Mouse (Mus musculus) kidney, postnatal 36 days (tissue): Measurements from ENCODE around the gene Aloxe3.

Experiments
- DNase-seq, 2 experiments: peaks; one replicate each; pipeline ENCODE4 v3.0.0; 2021 to 2022; ENCODE audit warnings: mixed read lengths in 2 of 2

The Aloxe3 gene

DNA sequence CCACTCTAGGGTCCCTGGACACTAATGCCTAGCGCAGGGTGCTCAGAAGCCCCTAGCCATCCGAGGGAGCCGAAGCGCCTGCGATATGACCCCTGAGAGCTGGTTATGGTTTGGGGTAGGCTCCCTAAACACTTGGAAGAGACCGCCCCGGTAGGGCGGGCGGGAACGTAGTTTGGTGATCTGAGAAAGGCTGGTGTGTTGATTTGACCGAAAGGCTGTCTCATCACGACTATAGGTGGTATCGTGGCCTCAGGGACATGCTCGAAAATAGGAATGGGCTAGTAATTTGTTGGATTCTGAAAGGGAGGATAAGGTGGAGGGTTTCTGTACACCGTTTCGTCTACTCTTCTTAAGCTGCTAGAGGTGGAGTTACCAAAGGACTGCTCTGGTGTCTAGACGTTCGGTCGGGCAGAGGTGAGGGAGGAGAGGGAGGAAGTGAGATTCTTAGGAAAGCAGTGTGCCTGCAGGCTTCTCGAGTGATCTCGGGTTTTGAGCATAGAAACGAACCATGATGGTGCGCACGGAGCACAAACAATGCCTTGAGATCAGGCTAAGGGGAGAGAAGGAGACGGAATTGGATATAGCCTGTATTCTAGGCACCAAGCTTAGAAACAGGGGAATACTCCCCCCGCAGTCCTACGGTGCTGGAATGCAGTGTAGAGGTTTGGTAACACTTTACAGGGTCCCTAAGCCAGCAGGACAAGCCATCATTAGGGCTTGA lies 30.0 kb upstream of the Aloxe3 start:
- DNase-seq = peak; percentile 51 to 64

DNA sequence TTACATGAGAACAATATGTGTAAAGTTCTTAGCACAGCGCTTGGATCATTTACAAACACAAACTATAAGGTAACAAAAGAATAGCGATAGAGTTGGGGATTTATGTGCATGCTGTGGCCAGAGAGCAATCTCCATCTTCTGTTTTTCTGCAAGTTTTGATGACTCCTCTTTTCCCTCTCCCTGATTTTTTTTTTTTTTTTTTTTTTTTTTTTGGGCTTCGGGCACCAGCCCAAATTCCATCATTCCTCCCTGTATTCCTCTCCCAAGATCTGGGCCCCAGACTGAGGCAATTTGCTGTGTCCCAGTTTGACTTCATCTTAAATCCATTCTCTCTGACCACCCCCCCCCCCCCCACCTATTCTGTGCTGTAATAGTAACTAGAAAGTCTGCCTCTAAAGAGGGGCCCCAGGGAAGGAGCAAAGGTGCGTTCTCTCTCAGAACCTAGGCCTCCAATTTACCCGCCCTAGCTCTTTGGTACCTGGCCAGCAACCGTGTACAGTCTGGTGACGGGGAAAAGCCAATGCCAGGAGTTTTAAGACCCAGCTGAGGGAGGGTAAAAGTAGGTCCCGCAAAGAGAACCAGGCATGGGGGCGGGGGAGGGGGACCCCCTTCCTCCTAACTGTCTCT lies 29.2 kb upstream of the Aloxe3 start:
- DNase-seq = no peak

DNA sequence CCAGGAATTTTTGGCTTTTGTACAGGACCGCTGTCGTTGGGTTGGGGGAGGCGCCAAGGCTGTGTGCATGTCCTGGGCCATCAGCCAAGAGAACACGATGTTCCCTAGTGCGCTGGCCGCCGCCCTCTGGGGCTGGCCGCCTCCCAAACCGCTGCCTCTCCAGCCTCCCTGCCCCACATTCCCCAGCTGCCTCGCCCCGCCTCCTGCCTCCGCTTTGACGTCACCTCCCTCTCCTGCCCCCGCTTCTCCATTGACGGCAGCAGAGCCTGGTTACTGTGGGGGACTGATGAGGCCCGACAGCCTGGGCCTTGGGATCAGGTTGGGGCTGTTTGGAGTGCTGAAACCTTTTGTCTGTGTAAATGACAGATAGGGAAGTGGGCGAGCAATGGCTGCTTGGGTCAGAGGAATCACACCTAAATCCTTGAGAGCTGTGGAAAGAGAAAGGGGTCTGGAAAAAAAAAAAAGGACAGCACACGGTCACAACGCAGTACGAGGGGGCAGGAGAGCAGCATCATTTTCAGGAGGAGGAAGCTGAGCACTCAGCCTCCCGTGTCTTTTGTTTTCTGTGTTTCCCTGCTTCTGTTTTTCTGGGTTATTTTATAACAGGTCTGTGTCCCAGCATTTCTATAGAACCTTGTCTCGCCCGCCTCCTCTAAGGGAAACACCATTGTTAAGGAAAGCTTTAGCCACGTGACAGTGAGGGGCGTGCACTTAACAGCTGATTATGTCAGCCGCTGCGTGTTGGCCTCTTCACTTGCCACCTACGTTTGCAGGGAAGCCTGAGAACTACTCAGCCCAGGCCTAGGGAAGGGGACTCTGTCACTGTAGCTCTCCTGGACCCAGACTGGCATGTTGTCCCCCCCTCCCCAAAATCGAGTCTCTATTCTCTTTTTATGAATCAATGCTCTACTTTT lies 28.5 kb upstream of the Aloxe3 start:
- peak; percentile 100 for DNase-seq

DNA sequence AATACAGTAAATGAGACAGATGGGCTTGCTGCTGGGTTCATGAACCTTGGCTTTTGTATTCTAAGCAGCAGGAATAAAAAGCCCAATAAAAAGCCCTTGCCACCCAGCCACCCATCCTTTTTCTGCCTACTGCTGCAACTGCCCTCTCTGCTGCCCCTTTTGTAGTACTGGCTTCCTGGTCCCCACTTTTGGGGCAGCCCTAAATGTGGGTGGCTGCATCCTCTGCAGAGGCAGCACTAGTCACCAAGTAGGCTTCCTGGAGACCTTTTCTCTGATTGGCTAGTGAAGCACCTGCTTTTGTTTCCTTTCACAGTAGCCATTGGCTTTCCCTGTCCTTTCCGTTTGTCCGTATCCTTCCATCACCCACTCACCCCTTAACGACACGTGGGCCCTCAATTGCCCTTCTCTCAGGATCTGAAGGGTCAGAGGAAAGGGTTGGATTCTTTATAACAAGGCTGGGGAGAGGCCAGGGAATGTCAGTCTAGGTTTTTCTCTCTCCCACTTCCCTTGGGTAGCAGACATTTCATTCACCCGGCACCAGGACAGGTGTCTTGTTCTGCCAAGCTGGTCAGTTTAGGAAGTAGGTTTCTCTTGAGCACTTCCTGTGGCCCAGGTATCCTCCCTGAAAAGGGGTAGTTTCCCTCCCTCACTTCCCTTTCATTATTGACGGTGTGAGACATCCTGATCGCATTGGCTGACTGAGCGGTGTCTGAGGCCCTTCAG lies 27.5 kb upstream of the Aloxe3 start:
- DNase-seq = no peak

DNA sequence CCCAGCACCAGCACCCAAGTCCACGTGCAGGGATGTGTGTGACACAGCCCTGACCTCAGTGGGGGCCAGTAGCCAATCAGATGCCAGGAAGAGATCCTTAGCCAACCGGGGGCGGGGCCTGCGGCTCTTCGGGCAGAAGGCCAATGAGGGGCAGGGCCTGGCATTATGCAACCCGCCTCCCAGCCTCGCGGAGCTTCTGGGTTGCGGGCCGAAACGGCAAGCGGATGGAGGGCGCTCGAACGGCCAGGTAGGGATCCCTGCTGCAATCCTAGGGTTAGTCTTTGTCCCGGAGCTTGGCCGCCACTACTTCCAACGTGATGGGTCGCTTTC lies 27.0 kb upstream of the Aloxe3 start:
- DNase-seq = peak; percentile 99

DNA sequence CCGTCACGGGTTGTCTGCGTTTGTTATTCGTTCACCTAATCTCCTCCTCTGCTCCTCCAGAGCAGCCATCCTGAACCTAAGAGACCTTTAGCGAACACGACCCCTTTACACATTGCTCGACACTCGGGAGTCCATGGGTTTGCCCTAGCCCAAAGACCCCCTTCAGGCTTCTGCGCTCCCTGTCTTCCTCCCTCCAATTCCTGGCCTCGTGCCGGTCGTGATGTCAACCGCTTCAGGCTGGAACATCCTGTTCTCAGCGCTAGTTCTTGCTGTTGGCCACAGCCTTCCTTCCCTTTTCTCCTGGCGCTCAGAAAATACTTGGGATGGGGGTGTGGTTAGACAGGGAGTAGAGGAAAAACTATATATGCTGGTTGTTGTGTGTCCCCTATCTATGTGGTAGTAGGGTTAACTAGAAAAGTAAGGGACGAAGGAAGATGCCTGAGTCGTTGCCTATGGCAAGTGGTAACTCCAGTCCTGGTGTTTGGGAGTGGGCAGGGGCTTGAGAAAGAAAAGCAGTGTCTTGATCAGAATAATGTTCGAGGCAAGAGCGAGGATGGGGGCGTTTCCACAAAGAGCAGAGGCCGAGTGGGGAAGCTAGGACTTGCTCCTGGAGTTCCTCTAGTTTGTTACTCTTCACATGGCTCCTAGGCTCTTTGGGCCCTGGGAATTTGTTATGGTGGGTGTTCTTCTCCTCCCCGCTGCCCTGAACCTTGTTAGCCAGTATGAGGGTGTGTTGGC lies 26.4 kb upstream of the Aloxe3 start:
- DNase-seq = peak; percentile 89 to 91

DNA sequence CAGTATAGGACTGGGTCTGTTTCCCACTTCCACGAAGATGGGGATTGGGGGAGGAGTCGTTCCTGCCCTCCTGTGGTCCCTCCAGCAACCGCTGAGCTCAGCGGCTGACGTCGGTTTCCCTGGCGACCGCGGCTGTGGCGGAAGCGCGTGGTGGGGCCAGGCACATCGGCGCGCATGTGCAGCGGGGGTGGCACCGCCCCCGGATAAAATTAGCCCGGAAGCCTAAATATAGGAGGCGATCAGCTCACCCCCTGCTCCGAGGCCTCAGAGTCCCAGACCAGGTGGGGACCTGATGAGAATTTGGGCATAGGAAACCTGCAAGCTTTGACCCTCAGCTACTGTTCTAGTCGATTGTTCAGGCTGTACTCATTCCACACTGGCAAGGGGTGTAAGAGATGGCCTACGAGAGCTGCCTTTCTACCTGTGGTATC lies 25.8 kb upstream of the Aloxe3 start:
- DNase-seq = peak; percentile 96

DNA sequence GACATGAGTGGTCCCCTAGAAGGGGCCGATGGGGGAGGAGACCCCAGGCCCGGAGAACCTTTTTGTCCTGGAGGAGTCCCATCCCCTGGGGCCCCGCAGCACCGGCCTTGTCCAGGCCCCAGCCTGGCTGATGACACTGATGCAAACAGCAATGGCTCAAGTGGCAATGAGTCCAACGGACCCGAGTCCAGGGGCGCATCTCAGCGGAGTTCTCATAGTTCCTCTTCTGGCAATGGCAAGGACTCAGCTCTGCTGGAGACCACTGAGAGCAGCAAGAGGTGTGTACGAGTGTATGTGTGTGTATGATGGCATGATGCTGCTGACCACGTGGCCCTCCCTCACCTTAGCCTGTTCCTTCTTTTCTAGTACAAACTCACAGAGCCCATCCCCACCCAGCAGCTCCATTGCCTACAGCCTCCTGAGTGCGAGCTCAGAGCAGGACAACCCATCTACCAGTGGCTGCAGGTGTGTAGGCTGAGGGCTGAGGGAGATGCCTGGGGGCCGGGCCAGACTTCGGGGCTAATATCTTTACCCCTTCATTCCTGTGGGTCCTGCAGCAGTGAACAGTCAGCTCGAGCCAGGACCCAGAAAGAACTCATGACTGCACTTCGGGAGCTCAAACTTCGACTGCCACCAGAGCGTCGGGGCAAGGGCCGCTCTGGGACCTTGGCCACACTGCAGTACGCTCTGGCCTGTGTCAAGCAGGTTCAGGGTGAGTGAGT lies 24.9 kb upstream of the Aloxe3 start:
- no peak for DNase-seq

DNA sequence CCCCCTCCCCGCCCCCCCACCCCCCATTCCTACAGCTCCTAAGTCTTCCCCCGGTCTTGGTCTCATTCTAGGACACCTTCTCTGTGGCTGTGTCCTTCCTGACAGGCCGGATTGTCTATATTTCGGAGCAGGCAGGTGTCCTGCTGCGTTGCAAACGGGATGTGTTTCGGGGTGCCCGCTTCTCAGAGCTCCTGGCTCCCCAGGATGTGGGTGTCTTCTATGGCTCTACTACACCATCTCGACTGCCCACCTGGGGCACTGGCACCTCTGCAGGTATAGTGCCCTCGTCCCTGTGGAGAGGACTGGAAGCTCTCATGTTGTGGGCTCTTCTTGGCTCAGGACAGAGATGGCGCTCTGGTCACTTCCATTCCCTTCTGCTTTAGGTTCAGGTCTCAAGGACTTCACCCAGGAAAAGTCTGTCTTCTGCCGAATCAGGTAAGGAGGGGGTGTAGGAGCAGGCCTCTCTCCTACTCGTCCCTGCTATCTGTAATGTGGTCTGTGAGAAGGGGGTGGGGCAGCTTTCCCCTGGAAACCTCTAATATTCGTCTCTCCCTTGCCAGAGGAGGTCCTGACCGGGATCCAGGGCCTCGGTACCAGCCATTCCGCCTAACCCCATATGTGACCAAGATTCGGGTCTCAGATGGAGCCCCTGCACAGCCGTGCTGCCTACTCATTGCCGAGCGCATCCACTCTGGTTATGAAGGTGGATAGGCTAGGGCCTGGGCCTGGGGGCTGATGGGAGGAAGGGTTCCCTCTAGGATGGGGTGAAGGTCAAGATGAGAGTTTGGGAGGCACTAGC lies 23.9 kb upstream of the Aloxe3 start:
- no peak for DNase-seq

DNA sequence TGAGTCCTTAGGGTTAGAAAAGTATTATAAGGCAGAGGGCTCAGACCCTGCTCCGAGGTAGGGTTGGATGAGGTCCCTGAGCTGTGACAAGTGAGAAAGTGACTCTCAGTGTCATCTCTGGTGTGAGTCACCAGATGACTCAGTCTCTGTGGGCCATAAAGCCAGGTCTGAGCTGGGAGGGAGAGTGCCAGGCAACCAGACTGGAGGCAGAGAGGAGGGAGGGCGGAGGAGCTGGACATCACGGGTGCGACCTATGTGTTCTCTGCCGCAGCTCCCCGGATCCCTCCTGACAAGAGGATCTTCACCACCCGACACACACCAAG lies 23.3 kb upstream of the Aloxe3 start:
- DNase-seq = no peak

DNA sequence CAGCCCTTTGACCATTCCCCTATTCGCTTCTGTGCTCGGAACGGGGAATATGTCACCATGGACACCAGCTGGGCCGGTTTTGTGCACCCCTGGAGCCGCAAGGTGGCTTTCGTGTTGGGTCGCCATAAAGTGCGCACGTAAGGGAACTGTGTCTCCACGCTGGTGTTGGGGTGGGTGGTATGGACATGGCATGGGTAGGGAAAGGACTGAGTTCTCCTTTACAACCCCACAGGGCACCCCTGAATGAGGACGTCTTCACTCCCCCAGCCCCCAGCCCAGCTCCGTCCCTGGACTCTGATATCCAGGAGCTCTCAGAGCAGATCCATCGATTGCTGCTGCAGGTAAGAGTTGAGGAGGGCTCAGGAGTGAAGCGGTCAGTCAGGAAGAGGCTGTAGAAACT lies 22.6 kb upstream of the Aloxe3 start:
- no peak for DNase-seq

DNA sequence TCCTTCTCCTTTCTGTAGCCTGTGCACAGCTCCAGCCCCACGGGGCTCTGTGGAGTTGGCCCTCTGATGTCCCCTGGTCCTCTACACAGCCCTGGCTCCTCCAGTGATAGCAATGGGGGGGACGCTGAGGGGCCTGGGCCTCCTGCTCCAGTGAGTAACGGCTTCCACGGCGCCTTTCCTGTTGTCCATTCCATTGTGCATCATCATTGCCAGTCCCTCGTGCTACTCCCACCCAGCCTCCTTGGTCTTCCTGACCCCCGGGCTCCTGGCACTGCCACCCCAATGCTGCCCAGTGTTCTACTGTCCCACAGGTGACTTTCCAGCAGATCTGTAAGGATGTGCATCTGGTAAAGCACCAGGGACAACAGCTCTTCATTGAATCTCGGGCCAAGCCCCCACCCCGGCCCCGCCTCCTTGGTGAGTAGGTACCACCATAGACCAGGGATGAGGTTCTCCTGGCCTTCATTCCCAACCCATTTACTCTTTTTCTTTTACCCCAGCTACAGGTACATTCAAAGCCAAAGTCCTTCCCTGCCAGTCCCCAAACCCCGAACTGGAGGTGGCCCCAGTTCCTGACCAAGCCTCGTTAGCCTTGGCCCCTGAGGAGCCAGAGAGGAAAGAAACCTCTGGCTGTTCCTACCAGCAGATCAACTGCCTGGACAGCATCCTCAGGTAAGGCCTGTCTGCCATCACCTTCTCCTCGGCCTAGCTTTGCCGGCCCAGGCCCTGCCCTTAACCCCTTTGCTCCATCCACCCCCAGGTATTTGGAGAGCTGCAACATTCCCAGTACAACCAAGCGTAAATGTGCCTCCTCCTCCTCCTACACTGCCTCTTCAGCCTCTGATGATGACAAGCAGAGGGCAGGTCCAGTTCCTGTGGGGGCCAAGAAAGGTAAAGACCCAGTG lies 21.9 kb upstream of the Aloxe3 start:
- DNase-seq = no peak

DNA sequence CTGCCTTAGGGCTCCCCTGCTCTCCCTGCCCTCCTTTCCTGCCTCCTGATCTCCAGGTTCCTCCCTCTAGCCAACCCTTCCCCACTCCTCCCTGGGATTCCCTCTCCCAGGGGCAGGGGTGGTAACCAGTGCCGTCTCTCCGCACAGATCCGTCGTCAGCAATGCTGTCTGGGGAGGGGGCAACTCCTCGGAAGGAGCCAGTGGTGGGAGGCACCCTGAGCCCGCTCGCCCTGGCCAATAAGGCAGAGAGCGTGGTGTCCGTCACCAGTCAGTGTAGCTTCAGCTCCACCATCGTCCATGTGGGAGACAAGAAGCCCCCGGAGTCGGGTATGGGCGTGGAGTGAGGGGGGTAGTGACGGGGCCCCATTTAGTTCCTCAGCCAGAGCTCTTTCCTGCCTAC lies 21.2 kb upstream of the Aloxe3 start:
- DNase-seq = no peak

DNA sequence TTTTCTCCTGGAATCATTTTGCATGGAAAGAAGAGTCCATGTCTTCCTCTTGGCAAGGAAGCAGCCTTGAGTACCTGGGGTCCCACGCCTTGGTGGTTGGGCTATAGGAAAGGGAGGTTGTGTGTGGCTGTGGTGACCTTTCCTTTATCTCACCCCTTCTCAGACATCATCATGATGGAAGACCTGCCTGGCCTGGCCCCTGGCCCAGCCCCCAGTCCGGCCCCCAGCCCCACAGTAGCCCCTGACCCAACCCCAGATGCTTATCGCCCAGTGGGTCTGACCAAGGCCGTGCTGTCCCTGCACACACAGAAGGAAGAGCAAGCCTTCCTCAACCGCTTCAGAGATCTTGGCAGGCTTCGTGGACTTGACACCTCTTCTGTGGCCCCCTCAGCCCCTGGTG lies 20.5 kb upstream of the Aloxe3 start:
- no peak for DNase-seq

DNA sequence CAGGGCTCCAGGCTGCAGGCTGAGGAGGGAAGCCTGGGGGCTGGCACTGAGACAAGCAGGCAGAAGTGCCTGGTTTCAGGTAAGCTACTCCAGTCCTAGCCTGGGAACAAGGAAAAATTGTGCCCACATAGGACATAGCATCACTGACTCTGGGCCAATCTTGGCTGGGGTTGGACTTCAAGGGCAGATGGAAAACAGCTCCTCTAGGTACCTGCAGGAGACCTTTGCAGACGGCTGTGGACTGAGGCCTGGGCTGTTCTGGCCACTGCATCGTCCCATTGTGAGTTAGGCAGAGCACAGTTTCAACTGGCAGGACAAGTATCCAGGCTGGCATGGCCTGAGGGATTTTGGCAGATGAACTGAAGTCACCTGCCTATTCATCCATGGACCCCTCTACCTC lies 19.9 kb upstream of the Aloxe3 start:
- no peak for DNase-seq

DNA sequence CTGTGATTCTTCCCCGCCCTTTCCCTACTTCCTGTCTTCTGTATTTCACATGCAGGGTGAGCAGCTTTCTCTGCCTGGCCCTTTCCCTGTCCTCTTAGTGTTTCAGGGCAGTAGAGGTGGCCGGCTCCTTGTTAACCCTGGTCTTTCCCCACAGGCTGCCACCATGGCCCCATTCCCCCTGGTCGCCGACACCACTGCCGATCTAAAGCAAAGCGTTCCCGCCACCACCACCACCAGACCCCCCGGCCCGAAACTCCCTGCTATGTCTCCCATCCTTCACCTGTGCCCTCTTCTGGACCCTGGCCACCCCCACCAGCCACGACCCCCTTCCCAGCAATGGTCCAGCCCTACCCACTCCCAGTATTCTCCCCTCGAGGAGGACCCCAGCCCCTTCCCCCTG lies 19.4 kb upstream of the Aloxe3 start:
- DNase-seq = no peak

DNA sequence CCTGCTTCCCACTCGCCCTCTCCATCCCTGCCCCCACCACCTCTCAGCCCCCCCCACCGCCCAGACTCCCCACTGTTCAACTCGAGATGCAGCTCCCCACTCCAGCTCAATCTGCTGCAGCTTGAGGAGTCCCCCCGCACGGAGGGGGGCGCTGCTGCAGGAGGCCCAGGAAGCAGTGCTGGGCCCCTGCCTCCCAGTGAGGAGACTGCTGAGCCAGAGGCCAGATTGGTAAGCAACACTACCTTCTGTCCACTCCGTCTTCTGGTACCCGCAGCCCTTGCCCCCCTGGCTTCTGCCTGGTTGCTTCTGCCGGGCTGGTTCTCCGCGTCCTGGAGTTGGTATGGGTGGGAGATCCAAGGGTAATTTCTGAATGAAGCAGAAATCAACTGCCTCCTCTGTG lies 18.9 kb upstream of the Aloxe3 start:
- no peak for DNase-seq

DNA sequence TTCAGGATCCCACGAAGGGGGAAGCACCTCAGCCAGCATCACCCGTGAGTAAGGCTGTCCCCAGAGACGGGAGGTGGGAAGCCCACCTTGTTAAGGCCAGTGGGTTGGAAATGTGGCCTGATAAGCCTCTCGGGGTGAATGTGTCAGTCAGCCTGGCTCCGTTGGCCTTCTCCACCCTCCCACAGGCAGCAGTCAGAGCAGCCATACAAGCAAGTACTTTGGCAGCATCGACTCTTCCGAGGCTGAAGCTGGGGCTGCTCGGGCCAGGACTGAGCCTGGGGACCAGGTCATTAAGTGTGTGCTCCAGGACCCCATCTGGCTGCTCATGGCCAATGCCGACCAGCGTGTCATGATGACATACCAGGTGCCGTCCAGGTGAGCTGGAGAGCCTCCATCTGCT lies 18.0 kb upstream of the Aloxe3 start:
- no peak for DNase-seq

DNA sequence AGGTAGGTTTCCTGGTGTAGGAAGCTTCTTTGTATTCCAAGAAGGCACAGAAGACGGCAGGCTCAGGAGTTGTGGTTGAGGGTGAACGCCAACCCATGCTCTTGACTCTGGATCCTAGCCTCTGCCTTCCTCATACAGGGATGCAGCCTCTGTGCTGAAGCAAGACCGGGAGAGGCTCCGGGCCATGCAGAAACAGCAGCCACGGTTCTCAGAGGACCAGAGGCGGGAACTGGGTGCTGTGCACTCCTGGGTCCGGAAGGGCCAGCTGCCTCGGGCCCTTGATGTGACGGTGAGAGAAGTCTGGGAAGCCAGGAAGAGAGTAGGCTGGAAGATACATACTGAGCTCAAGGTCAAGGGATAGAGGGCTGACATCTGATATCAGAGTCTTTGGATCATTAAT lies 17.5 kb upstream of the Aloxe3 start:
- no peak for DNase-seq
